Mouse (Mus musculus): ENCODE results near the gene Xxylt1. TPM values are rescaled to one million over a fixed set of nuclear protein-coding genes. Genes with fewer than 3 reads are reported as not detected.
A peak's percentile ranks its signal among the peaks of the same experiment; 100 is the strongest.

Gene Xxylt1
- total and polyA plus RNA-seq, 3 experiments: 10.5 to 13.5 (median 11.5) TPM

- Histone ChIP-seq H3K9ac (ENCODE audit: low read depth, low read length) (no peak overlapping the region), H3K27me3 (ENCODE audit: control insufficient read depth, insufficient read depth, low read length) (no peaks in the 10 kb centered on the region), H3K4me1 (ENCODE audit: control insufficient read depth, insufficient read depth, low read length) (no peaks in the 10 kb centered on the region), H3K27ac (no peak overlapping the region), H3K79me2 (replicated peaks; ENCODE audit: control insufficient read depth, insufficient read depth, low read length) (no peaks in the 10 kb centered on the region), H3K4me3 (no peak overlapping the region), H3K36me3 (ENCODE audit: control insufficient read depth, insufficient read depth, low read length) (peaks cover 11% of the 10 kb centered on the region)
- TF ChIP-seq EP300 (IDR thresholded peaks at IDR 0.05; ENCODE audit: insufficient read depth, low read depth, low read length) (no peak), CTCF (IDR thresholded peaks at IDR 0.05) (no peak), POLR2A (IDR thresholded peaks at IDR 0.05; ENCODE audit: insufficient read depth, low read depth, low read length) (no peak)
- no peak for DNase-seq
- intact Hi-C loops (cut with DNase I): no loop called here
- WGBS: 97% methylated on average over 1 of the region's 1 CpGs
Measured at GRCm38 (mm10) chr16:31099906-31100305, 18.7 kb upstream of the Xxylt1 start.

- WGBS: 73% methylated on average over 6 of the region's 6 CpGs
- Histone ChIP-seq H3K79me2 (replicated peaks; ENCODE audit: control insufficient read depth, insufficient read depth, low read length) (no peaks in the 10 kb centered on the region), H3K9ac (ENCODE audit: low read depth, low read length) (no peak overlapping the region), H3K4me3 (no peak overlapping the region), H3K36me3 (ENCODE audit: control insufficient read depth, insufficient read depth, low read length) (no peaks in the 10 kb centered on the region), H3K27ac (no peak overlapping the region), H3K4me1 (ENCODE audit: control insufficient read depth, insufficient read depth, low read length) (no peaks in the 10 kb centered on the region), H3K27me3 (ENCODE audit: control insufficient read depth, insufficient read depth, low read length) (no peaks in the 10 kb centered on the region)
- intact Hi-C loops (cut with DNase I): no loop called here
- DNase-seq: no peak
- no peak for TF ChIP-seq EP300 (IDR thresholded peaks at IDR 0.05; ENCODE audit: insufficient read depth, low read depth, low read length)
- TF ChIP-seq CTCF (IDR thresholded peaks at IDR 0.05): no peak
- no peak for TF ChIP-seq POLR2A (IDR thresholded peaks at IDR 0.05; ENCODE audit: insufficient read depth, low read depth, low read length)
Measured at GRCm38 (mm10) chr16:31094036-31094435, 12.8 kb upstream of the Xxylt1 start.

GRCm38 (mm10) chr16:31093186-31093585 lies 12.0 kb upstream of the Xxylt1 start:
- no peaks in the 10 kb centered on the region for H3K79me2 ChIP-seq (replicated peaks; ENCODE audit: control insufficient read depth, insufficient read depth, low read length)
- intact Hi-C loops (cut with DNase I): no loop called here
- H3K9ac ChIP-seq (ENCODE audit: low read depth, low read length): no peak overlapping the region
- TF ChIP-seq CTCF (IDR thresholded peaks at IDR 0.05) (no peak), POLR2A (IDR thresholded peaks at IDR 0.05; ENCODE audit: insufficient read depth, low read depth, low read length) (no peak), EP300 (IDR thresholded peaks at IDR 0.05; ENCODE audit: insufficient read depth, low read depth, low read length) (no peak)
- no peaks in the 10 kb centered on the region for H3K27me3 ChIP-seq (ENCODE audit: control insufficient read depth, insufficient read depth, low read length)
- H3K4me1 ChIP-seq (ENCODE audit: control insufficient read depth, insufficient read depth, low read length): no peaks in the 10 kb centered on the region
- no peak overlapping the region for H3K27ac ChIP-seq
- H3K36me3 ChIP-seq (ENCODE audit: control insufficient read depth, insufficient read depth, low read length): no peaks in the 10 kb centered on the region
- WGBS: 87% methylated on average over 9 of the region's 9 CpGs
- no peak overlapping the region for H3K4me3 ChIP-seq
- no peak for DNase-seq

GRCm38 (mm10) chr16:31081891-31082290 lies 659 bp upstream of the Xxylt1 start:
- TF ChIP-seq POLR2A (IDR thresholded peaks at IDR 0.05; ENCODE audit: insufficient read depth, low read depth, low read length): no peak
- TF ChIP-seq EP300 (IDR thresholded peaks at IDR 0.05; ENCODE audit: insufficient read depth, low read depth, low read length): no peak
- TF ChIP-seq CTCF (IDR thresholded peaks at IDR 0.05): no peak
- 77% methylated on average over 6 of the region's 6 CpGs for WGBS
- H3K4me1 ChIP-seq (ENCODE audit: control insufficient read depth, insufficient read depth, low read length): peaks cover 1% of the 10 kb centered on the region
- no peaks in the 10 kb centered on the region for H3K79me2 ChIP-seq (replicated peaks; ENCODE audit: control insufficient read depth, insufficient read depth, low read length)
- H3K27ac ChIP-seq: no peak overlapping the region
- no peak for DNase-seq
- no peak overlapping the region for H3K4me3 ChIP-seq
- H3K9ac ChIP-seq (ENCODE audit: low read depth, low read length): no peak overlapping the region
- H3K36me3 ChIP-seq (ENCODE audit: control insufficient read depth, insufficient read depth, low read length): no peaks in the 10 kb centered on the region
- H3K27me3 ChIP-seq (ENCODE audit: control insufficient read depth, insufficient read depth, low read length): no peaks in the 10 kb centered on the region
- intact Hi-C loops (cut with DNase I): loop anchor here (5.0 kb wide), 1 partner anchor 270 kb away; no protein-coding TSS in a partner anchor

GRCm38 (mm10) chr16:31080573-31081051 lies 620 bp downstream of the Xxylt1 start:
- intact Hi-C loops (cut with DNase I): loop anchor here (5.0 kb wide), 1 partner anchor 272 kb away; no protein-coding TSS in a partner anchor
- under 1% methylated on average over 36 of the region's 36 CpGs for WGBS
- peak; percentile 74 to 79 for DNase-seq
- Histone ChIP-seq H3K27me3 (ENCODE audit: control insufficient read depth, insufficient read depth, low read length) (no peaks in the 10 kb centered on the region), H3K4me3 (peak overlapping the region; percentile 82), H3K79me2 (replicated peaks; ENCODE audit: control insufficient read depth, insufficient read depth, low read length) (no peaks in the 10 kb centered on the region), H3K36me3 (ENCODE audit: control insufficient read depth, insufficient read depth, low read length) (no peaks in the 10 kb centered on the region), H3K4me1 (ENCODE audit: control insufficient read depth, insufficient read depth, low read length) (peaks cover 5% of the 10 kb centered on the region), H3K9ac (ENCODE audit: low read depth, low read length) (peak overlapping the region; percentile 85), H3K27ac (peak overlapping the region; percentile 87)
- TF ChIP-seq EP300 (IDR thresholded peaks at IDR 0.05; ENCODE audit: insufficient read depth, low read depth, low read length): no peak
- no peak for TF ChIP-seq CTCF (IDR thresholded peaks at IDR 0.05)
- TF ChIP-seq POLR2A (IDR thresholded peaks at IDR 0.05; ENCODE audit: insufficient read depth, low read depth, low read length): no peak

GRCm38 (mm10) chr16:31077396-31077795 lies 3.8 kb downstream of the Xxylt1 start:
- Histone ChIP-seq H3K36me3 (ENCODE audit: control insufficient read depth, insufficient read depth, low read length) (no peaks in the 10 kb centered on the region), H3K9ac (ENCODE audit: low read depth, low read length) (no peak overlapping the region), H3K27ac (no peak overlapping the region), H3K79me2 (replicated peaks; ENCODE audit: control insufficient read depth, insufficient read depth, low read length) (no peaks in the 10 kb centered on the region), H3K4me1 (ENCODE audit: control insufficient read depth, insufficient read depth, low read length) (peaks cover 5% of the 10 kb centered on the region), H3K27me3 (ENCODE audit: control insufficient read depth, insufficient read depth, low read length) (no peaks in the 10 kb centered on the region), H3K4me3 (no peak overlapping the region)
- TF ChIP-seq POLR2A (IDR thresholded peaks at IDR 0.05; ENCODE audit: insufficient read depth, low read depth, low read length): no peak
- 91% methylated on average over 5 of the region's 5 CpGs for WGBS
- intact Hi-C loops (cut with DNase I): no loop called here
- DNase-seq: peak in 1 of 2 experiments; percentile 14

All from heart, adult 2 months (tissue).